Mouse (Mus musculus) embryonic facial prominence, embryonic 11.5 days (tissue): Measurements from ENCODE around the gene Dnmt3l. TPM values are rescaled to one million over a fixed set of nuclear protein-coding genes. Genes with fewer than 3 reads are reported as not detected.

Experiments used
- ATAC-seq: fragments of 200-750 bp; cut with Nextera tagmentation; replicated peaks from 2 replicates; pipeline ENCODE4 v1.8.0; 2017; ENCODE audit warnings: low read depth; ENCODE audit not compliant: insufficient number of reproducible peaks, low FRiP score, low TSS enrichment
- DNase-seq: peaks from one replicate; pipeline ENCODE4 v3.0.0-alpha.2; 2015; ENCODE audit warnings: low spot score
- H3K27ac ChIP-seq: fragments of 300-500 bp; sonication (generic); replicated peaks from 2 replicates; pipeline ENCODE4 v1.5.1; 2014; ENCODE audit warnings: mild to moderate bottlenecking, low read depth, low read length, control low read depth
- H3K27me3 ChIP-seq: fragments of 300-500 bp; sonication (generic); 2 replicates; pipeline ENCODE4 v1.6.1; 2014; ENCODE audit warnings: mild to moderate bottlenecking, low read length, moderate library complexity, mixed read lengths; ENCODE audit not compliant: control insufficient read depth, insufficient read depth
- H3K36me3 ChIP-seq: fragments of 300-500 bp; sonication (generic); replicated peaks from 2 replicates; pipeline ENCODE4 v1.6.1; 2014; ENCODE audit warnings: low read depth, mild to moderate bottlenecking, low read length, moderate library complexity, mixed read lengths; ENCODE audit not compliant: control insufficient read depth, insufficient read depth
- H3K4me1 ChIP-seq: fragments of 300-500 bp; sonication (generic); 2 replicates; pipeline ENCODE4 v1.6.1; 2014; ENCODE audit warnings: low read length, mixed read lengths; ENCODE audit not compliant: control insufficient read depth, insufficient read depth
- H3K4me2 ChIP-seq: fragments of 300-500 bp; sonication (generic); 2 replicates; pipeline ENCODE4 v1.6.1; 2014; ENCODE audit warnings: low read depth, mild to moderate bottlenecking, control low read depth, low read length, moderate library complexity
- H3K4me3 ChIP-seq: fragments of 300-500 bp; sonication (generic); 2 replicates; pipeline ENCODE4 v1.5.1; 2014; ENCODE audit warnings: low read depth, low read length, control low read depth
- H3K9ac ChIP-seq: fragments of 300-500 bp; sonication (generic); replicated peaks from 2 replicates; pipeline ENCODE4 v1.6.1; 2014; ENCODE audit warnings: mild to moderate bottlenecking, control low read depth, low read length
- H3K9me3 ChIP-seq: fragments of 300-500 bp; sonication (generic); replicated peaks from 2 replicates; pipeline ENCODE4 v1.6.1; 2016; ENCODE audit warnings: mild to moderate bottlenecking, low read length, inconsistent platforms, mixed read lengths; ENCODE audit not compliant: control insufficient read depth
- WGBS: fragments of 180-500 bp; shearing (Covaris S2); extraction: QIAGEN DNeasy Blood & Tissue Kit; methylation state at CpG from one replicate; pipeline ENCODE4 v1.1.7; 2014; 5-methylcytosine and 5-hydroxymethylcytosine counted together
- polyA plus RNA-seq: library from polyadenylated mRNA; unstranded; fragments of >200 nt; fragmentation: Nextera tagmentation; extraction: Ambion mirVana; gene quantifications from 2 replicates; pipeline ENCODE4 v1.2.1, GENCODE M21; 2014

Gene Dnmt3l
- polyA plus RNA-seq, 1 experiment from 2014 or later = not detected

- Histone ChIP-seq H3K4me1 (no peaks in the 10 kb centered on the region), H3K4me3 (no peak overlapping the region), H3K4me2 (no peak overlapping the region), H3K36me3 (no peaks in the 10 kb centered on the region), H3K27ac (no peak overlapping the region), H3K9ac (no peak overlapping the region), H3K9me3 (no peaks in the 10 kb centered on the region), H3K27me3 (no peaks in the 10 kb centered on the region)
- no peak for ATAC-seq
- WGBS = 36% methylated on average over 7 of the region's 7 CpGs
- peak; percentile 65 for DNase-seq
Observed at GRCm38 (mm10) chr10:78042096-78042495, 349 bp downstream of the Dnmt3l start.

GRCm38 (mm10) chr10:78042697-78043405 is 1.1 kb downstream of the Dnmt3l start:
- DNase-seq = no peak
- no peak for ATAC-seq
- 53% methylated on average over 14 of the region's 14 CpGs for WGBS
- Histone ChIP-seq H3K4me2 (peak overlapping the region; percentile 43), H3K4me1 (no peaks in the 10 kb centered on the region), H3K27ac (no peak overlapping the region), H3K36me3 (no peaks in the 10 kb centered on the region), H3K9ac (peak overlapping the region; percentile 32; the same call in 1 of the 2 replicates), H3K27me3 (no peaks in the 10 kb centered on the region), H3K4me3 (no peak overlapping the region), H3K9me3 (no peaks in the 10 kb centered on the region)

- Histone ChIP-seq H3K9me3 (no peaks in the 10 kb centered on the region), H3K9ac (peak within 1 kb of the TSS; percentile 32; the same call in 1 of the 2 replicates), H3K27me3 (no peaks in the 10 kb centered on the region), H3K4me2 (peak within 1 kb of the TSS; percentile 43), H3K36me3 (no peaks in the 10 kb centered on the region), H3K4me3 (peak within 1 kb of the TSS; percentile 5; the same call in 1 of the 2 replicates), H3K4me1 (no peaks in the 10 kb centered on the region), H3K27ac (no peak within 1 kb of the TSS)
- DNase-seq (peak; percentile 78), ATAC-seq (no peak)
- under 1% methylated on average over 27 of the region's 27 CpGs for WGBS
Observed at GRCm38 (mm10) chr10:78043406-78043836, 1.7 kb downstream of the Dnmt3l start, which contains the start of gene Aire. TSS of gene Aire (minus strand) at chr10:78043610.

GRCm38 (mm10) chr10:78044531-78044930 is 2.8 kb downstream of the Dnmt3l start:
- no peak overlapping the region for H3K27ac ChIP-seq
- ATAC-seq (no peak), DNase-seq (no peak)
- H3K9me3 ChIP-seq = no peaks in the 10 kb centered on the region
- H3K4me1 ChIP-seq = no peaks in the 10 kb centered on the region
- H3K4me3 ChIP-seq = no peak overlapping the region
- H3K4me2 ChIP-seq = no peak overlapping the region
- H3K9ac ChIP-seq = no peak overlapping the region
- H3K36me3 ChIP-seq = no peaks in the 10 kb centered on the region
- H3K27me3 ChIP-seq = no peaks in the 10 kb centered on the region
- 81% methylated on average over 1 of the region's 1 CpGs for WGBS

GRCm38 (mm10) chr10:78046388-78046787 is 4.6 kb downstream of the Dnmt3l start:
- no peaks in the 10 kb centered on the region for H3K9me3 ChIP-seq
- no peak overlapping the region for H3K9ac ChIP-seq
- ATAC-seq = no peak
- no peaks in the 10 kb centered on the region for H3K4me1 ChIP-seq
- WGBS = 81% methylated on average over 4 of the region's 4 CpGs
- no peak overlapping the region for H3K27ac ChIP-seq
- no peak overlapping the region for H3K4me2 ChIP-seq
- no peak for DNase-seq
- no peaks in the 10 kb centered on the region for H3K36me3 ChIP-seq
- H3K4me3 ChIP-seq = no peak overlapping the region
- no peaks in the 10 kb centered on the region for H3K27me3 ChIP-seq

GRCm38 (mm10) chr10:78048061-78048730 is 6.4 kb downstream of the Dnmt3l start:
- no peak for DNase-seq
- 91% methylated on average over 8 of the region's 10 CpGs for WGBS
- Histone ChIP-seq H3K9me3 (no peaks in the 10 kb centered on the region), H3K9ac (no peak overlapping the region), H3K27ac (no peak overlapping the region), H3K4me1 (no peaks in the 10 kb centered on the region), H3K4me2 (no peak overlapping the region), H3K4me3 (no peak overlapping the region), H3K27me3 (no peaks in the 10 kb centered on the region), H3K36me3 (no peaks in the 10 kb centered on the region)
- no peak for ATAC-seq

- Histone ChIP-seq H3K27me3 (no peaks in the 10 kb centered on the region), H3K9ac (no peak overlapping the region), H3K4me1 (no peaks in the 10 kb centered on the region), H3K9me3 (no peaks in the 10 kb centered on the region), H3K4me2 (no peak overlapping the region), H3K36me3 (no peaks in the 10 kb centered on the region), H3K27ac (no peak overlapping the region), H3K4me3 (no peak overlapping the region)
- 63% methylated on average over 11 of the region's 11 CpGs for WGBS
- ATAC-seq (no peak), DNase-seq (no peak)
Observed at GRCm38 (mm10) chr10:78049519-78050035, 7.8 kb downstream of the Dnmt3l start.
